Mouse (Mus musculus) urinary bladder, adult 18-20 months (tissue): Measurements from ENCODE around the gene Dcun1d3.
A peak's percentile ranks its signal among the peaks of the same experiment; 100 is the strongest.

Experiments used
- DNase-seq, 2 experiments: peaks; one replicate each; pipeline ENCODE4 v3.0.0; 2022; ENCODE audit warnings: low spot score in 2 of 2, mixed read lengths in 2 of 2

Gene Dcun1d3

DNA sequence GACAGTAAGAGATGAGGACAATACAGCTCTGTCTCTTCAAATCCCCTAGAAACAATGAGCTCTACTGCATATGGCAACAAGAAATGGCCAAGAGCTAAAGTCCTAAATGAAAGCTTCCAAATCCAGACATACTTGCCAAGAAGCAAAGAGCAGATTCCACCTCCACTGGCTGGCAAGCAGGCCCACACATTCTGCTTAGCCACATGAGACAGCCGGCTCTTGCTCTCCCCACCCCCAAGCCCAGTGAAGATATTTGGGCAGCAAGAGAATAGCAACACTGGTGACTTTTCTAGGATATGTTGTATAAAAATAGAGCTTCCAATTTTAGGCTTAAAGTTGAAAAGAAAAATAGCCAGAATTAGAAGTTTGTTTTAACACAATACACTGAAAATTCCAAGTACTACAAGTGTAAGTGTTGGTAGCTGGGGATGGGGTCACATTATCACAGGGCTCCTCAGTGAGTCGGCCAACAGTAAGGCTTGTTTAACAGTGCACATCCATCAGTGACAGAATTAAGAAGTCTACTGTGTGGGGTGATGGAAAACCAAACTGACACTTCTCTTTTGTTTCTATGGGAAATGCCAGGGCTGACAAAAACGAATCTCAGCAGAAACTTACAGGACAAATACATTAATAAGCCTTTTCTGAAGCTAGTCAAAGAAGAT is 20.2 kb downstream of the Dcun1d3 start:
- DNase-seq, result no peak

GRCm38 (mm10) chr7:119873050-119873449 is 23.0 kb downstream of the Dcun1d3 start:
- no peak for DNase-seq

GRCm38 (mm10) chr7:119872204-119872603 is 23.9 kb downstream of the Dcun1d3 start:
- DNase-seq, result no peak

DNA sequence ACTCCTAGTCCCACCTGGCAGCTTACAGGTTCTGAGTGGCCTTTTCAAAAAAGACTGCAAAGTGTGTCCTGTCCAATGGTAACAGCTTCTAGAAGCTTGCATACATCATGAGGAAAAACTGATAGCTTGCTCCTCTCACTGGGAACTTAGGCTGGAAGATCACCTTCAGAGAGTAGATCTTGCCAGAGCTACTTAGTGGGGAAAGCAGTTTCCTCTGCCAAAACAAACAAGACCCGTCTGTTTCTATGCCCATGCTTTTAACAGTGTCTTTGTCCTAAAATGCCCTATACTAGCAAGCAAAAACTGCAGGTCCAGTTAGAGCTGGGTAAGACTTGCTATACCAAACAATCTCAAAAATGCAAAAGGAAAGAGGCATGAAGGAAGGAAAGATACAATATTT is 30.0 kb downstream of the Dcun1d3 start:
- DNase-seq, result no peak

- no peak for DNase-seq
Measured at GRCm38 (mm10) chr7:119864500-119864899, 31.6 kb downstream of the Dcun1d3 start.

DNA sequence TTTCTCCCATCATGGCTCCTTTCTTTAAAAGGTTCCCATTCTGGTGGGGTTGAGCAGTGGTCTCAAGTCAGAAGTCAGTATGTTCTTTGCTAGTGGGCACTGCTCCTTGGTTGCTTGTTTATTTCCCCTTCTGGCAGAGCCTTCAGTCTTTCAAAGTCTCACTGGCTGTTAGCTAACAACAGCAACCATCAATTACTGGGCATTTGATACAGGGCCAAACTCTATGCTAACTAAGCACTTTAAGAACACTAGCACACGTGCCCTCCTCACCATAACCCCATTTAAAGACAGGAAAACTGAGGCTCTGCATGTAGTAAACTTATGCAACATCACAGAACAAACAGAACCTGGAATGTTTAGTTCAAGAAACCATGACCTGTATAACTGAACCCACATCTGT is 33.9 kb downstream of the Dcun1d3 start:
- no peak for DNase-seq

- DNase-seq, result peak; percentile 58 to 69
Measured at GRCm38 (mm10) chr7:119861335-119862091, 34.6 kb downstream of the Dcun1d3 start.

GRCm38 (mm10) chr7:119860971-119861334 is 35.1 kb downstream of the Dcun1d3 start:
- no peak for DNase-seq

DNA sequence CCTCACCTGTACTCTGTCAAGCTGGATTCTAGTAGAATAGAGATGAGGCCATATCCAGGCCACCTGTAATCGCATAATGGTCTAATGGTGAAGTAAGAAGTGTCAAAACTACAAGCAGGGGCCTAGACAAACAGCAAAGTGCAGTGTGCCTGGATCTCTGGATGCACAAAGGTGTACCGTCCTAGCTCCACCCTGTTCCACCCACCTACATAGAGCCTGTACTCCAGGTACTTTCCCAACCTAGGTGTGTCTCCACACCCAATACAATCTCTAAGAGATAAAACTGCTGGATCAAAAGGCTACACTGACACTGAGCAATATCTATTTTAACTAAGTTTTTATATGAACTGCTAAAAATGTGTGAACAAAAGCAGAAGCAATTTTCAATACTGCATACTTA is 35.5 kb downstream of the Dcun1d3 start:
- DNase-seq, result no peak

GRCm38 (mm10) chr7:119860116-119860515 is 36.0 kb downstream of the Dcun1d3 start:
- no peak for DNase-seq

GRCm38 (mm10) chr7:119859476-119859875 is 36.6 kb downstream of the Dcun1d3 start:
- no peak for DNase-seq

- no peak for DNase-seq
Measured at GRCm38 (mm10) chr7:119855031-119855430, 41.1 kb downstream of the Dcun1d3 start.

GRCm38 (mm10) chr7:119854362-119854761 is 41.7 kb downstream of the Dcun1d3 start:
- no peak for DNase-seq

GRCm38 (mm10) chr7:119853186-119853585 is 42.9 kb downstream of the Dcun1d3 start:
- DNase-seq, result no peak

GRCm38 (mm10) chr7:119852494-119852893 is 43.6 kb downstream of the Dcun1d3 start:
- DNase-seq, result no peak

- DNase-seq, result peak in 1 of 2 experiments; percentile 45
Measured at GRCm38 (mm10) chr7:119850737-119851136, 45.4 kb downstream of the Dcun1d3 start.

- DNase-seq, result peak; percentile 34 to 59
Measured at GRCm38 (mm10) chr7:119849096-119849495, 47.0 kb downstream of the Dcun1d3 start.

DNA sequence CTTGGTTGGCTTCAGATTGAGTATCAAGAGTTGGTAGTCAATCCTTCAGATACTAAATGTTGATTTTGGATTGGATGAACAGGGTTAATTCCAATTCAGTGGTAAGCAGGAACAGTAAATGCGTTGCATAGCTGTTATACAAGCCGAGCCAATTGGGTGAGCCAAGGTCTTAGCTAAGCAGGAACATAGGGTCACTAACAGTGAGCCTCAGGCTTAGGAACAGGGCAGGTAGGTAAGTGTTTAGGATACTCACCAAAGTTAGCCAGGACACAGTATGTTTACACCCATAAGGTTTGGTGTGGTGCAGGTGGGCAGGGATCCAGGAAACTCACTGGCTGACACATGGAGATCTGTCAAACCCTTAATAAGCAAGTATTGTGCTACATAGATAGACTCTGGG is 48.7 kb downstream of the Dcun1d3 start:
- DNase-seq, result no peak

GRCm38 (mm10) chr7:119845541-119845940 is 50.6 kb downstream of the Dcun1d3 start:
- no peak for DNase-seq

DNA sequence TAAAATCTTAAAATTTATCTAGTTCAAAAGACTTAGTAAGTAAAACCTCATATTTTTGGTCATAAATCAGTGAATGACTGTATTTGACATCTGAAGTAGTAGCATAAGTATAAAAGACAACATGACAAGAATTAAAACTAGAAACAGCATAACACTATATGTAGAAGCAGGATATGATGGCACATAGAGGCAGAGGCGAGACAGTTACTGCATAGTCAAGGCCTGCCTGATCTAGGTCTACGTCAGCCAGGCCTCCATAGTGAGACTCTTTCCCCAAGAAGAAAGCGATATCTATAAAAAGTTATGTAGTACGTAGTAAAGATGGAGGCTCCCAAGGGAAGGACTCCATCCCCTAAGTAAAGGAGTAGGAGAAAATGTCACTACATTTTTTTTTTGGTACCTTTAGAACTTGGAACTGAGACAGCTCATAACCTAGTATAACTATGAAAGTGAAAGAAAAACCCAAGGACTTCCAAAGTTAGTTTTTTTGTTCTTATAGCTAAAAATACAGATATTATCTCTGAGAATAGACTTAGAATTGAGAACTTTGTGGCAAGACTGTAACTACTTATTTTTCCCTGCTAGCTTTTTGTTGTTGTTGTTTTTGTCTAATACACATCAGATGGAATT is 54.2 kb downstream of the Dcun1d3 start:
- DNase-seq, result no peak

- DNase-seq, result no peak
Measured at GRCm38 (mm10) chr7:119835996-119836777, 59.9 kb downstream of the Dcun1d3 start.

GRCm38 (mm10) chr7:119835371-119835770 is 60.7 kb downstream of the Dcun1d3 start:
- no peak for DNase-seq
